Mouse (Mus musculus): ENCODE data around the gene Ifih1.

Gene Ifih1

GRCm38 (mm10) chr2:62646014-62646645 is at the start of gene Ifih1:
Gene Ifih1 (minus strand): TSS chr2:62646255.
- DNase-seq (ENCODE audit: low spot score in 2 of 2) = peak; percentile 67 to 77

- DNase-seq (ENCODE audit: low spot score in 2 of 2) = no peak
These were observed 39.9 kb upstream of the Ifih1 start for GRCm38 (mm10) chr2:62685934-62686333.

- DNase-seq (ENCODE audit: low spot score in 2 of 2) = no peak
These were observed 39.0 kb upstream of the Ifih1 start for GRCm38 (mm10) chr2:62684989-62685595.

GRCm38 (mm10) chr2:62681667-62682066 is 35.6 kb upstream of the Ifih1 start:
- DNase-seq (ENCODE audit: low spot score in 2 of 2) = no peak

GRCm38 (mm10) chr2:62672788-62673187 is 26.7 kb upstream of the Ifih1 start:
- no peak for DNase-seq (ENCODE audit: low spot score in 2 of 2)

GRCm38 (mm10) chr2:62670767-62671166 is 24.7 kb upstream of the Ifih1 start:
- no peak for DNase-seq (ENCODE audit: low spot score in 2 of 2)

GRCm38 (mm10) chr2:62670301-62670700 is 24.2 kb upstream of the Ifih1 start:
- no peak for DNase-seq (ENCODE audit: low spot score in 2 of 2)

- DNase-seq (ENCODE audit: low spot score in 2 of 2) = no peak
These were observed 23.8 kb upstream of the Ifih1 start for GRCm38 (mm10) chr2:62669848-62670247.

GRCm38 (mm10) chr2:62665536-62665935 is 19.5 kb upstream of the Ifih1 start:
- no peak for DNase-seq (ENCODE audit: low spot score in 2 of 2)

GRCm38 (mm10) chr2:62664839-62665238 is 18.8 kb upstream of the Ifih1 start:
- DNase-seq (ENCODE audit: low spot score in 2 of 2) = no peak

- DNase-seq (ENCODE audit: low spot score in 2 of 2) = peak; percentile 67 to 73
These were observed 18.1 kb upstream of the Ifih1 start, which contains the start of gene Gca for GRCm38 (mm10) chr2:62664135-62664670. Gene Gca (plus strand): TSS chr2:62664285.

- no peak for DNase-seq (ENCODE audit: low spot score in 2 of 2)
These were observed 16.5 kb upstream of the Ifih1 start for GRCm38 (mm10) chr2:62662560-62662959.

GRCm38 (mm10) chr2:62660565-62660964 is 14.5 kb upstream of the Ifih1 start:
- DNase-seq (ENCODE audit: low spot score in 2 of 2) = no peak

- DNase-seq (ENCODE audit: low spot score in 2 of 2) = no peak
These were observed 10.0 kb upstream of the Ifih1 start for GRCm38 (mm10) chr2:62656072-62656471.

- peak; percentile 38 to 48 for DNase-seq (ENCODE audit: low spot score in 2 of 2)
These were observed 8.7 kb upstream of the Ifih1 start for GRCm38 (mm10) chr2:62654519-62655338.

- DNase-seq (ENCODE audit: low spot score in 2 of 2) = no peak
These were observed 6.4 kb upstream of the Ifih1 start for GRCm38 (mm10) chr2:62652466-62652865.

- no peak for DNase-seq (ENCODE audit: low spot score in 2 of 2)
These were observed 5.8 kb upstream of the Ifih1 start for GRCm38 (mm10) chr2:62651890-62652289.

GRCm38 (mm10) chr2:62646671-62647289 is 725 bp upstream of the Ifih1 start:
- DNase-seq (ENCODE audit: low spot score in 2 of 2) = no peak

GRCm38 (mm10) chr2:62645475-62645874 is 580 bp downstream of the Ifih1 start:
- DNase-seq (ENCODE audit: low spot score in 2 of 2) = peak; percentile 25 to 46

GRCm38 (mm10) chr2:62644891-62645290 is 1.2 kb downstream of the Ifih1 start:
- no peak for DNase-seq (ENCODE audit: low spot score in 2 of 2)

- DNase-seq (ENCODE audit: low spot score in 2 of 2) = peak; percentile 40 to 52
These were observed 2.4 kb downstream of the Ifih1 start for GRCm38 (mm10) chr2:62643405-62644305.
